Mouse (Mus musculus) E14TG2a.4 (cell line): Measurements from ENCODE around the gene Htra2.

ENCODE experiments used
- H3K27me3 ChIP-seq: 2 replicates; pipeline ENCODE4 v1.6.1; 2014; ENCODE audit warnings: low read length, control low read depth; ENCODE audit not compliant: insufficient read depth
- H3K36me3 ChIP-seq: 2 replicates; pipeline ENCODE4 v1.6.1; 2014; ENCODE audit warnings: low read length, control low read depth; ENCODE audit not compliant: insufficient read depth
- H3K4me1 ChIP-seq: replicated peaks from 2 replicates; pipeline ENCODE4 v1.6.1; 2014; ENCODE audit warnings: low read depth, low read length, control low read depth
- H3K4me3 ChIP-seq: replicated peaks from 2 replicates; pipeline ENCODE4 v1.5.1; 2014; ENCODE audit warnings: mild to moderate bottlenecking, low read length
- H3K9me3 ChIP-seq: 2 replicates; pipeline ENCODE4 v1.6.1; 2014; ENCODE audit warnings: low read length, control low read depth
- CTCF ChIP-seq: conservative IDR thresholded peaks from 2 replicates; pipeline ENCODE4 v1.5.1; 2014; ENCODE audit warnings: low read length
- NANOG ChIP-seq: IDR thresholded peaks from 2 replicates; pipeline ENCODE4 v1.6.1; 2014; ENCODE audit warnings: borderline replicate concordance, low read length, mixed read lengths
- POU5F1 ChIP-seq: IDR thresholded peaks from 2 replicates; pipeline ENCODE4 v1.6.1; 2014; ENCODE audit warnings: low read length, borderline replicate concordance

Gene Htra2

DNA sequence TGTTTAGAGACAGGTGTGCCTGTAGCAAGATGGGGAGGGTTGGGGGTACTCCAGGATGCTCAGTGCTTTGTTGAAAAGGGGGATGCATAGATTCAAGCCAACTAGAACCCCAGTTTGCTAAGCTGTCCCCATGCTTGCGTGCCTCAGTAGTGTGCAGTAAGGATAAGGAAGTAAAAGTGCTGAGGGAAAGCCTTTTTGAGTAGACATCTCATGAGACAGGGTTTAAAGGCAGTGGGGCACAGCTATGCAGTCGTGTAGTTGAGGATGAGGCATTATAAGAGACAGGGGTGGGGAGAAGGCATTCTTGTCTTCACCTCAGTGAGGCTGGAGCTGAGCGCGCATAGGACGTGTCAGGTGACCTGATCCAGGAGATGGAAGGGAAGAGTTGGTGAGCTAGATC, 14.5 kb downstream of the Htra2 start:
- Histone ChIP-seq H3K9me3 (no peaks in the 10 kb centered on the region), H3K27me3 (peaks cover 42% of the 10 kb centered on the region), H3K4me1 (peaks cover 32% of the 10 kb centered on the region), H3K36me3 (no peaks in the 10 kb centered on the region), H3K4me3 (no peak overlapping the region)
- TF ChIP-seq NANOG (no peak), POU5F1 (no peak), CTCF (no peak)

DNA sequence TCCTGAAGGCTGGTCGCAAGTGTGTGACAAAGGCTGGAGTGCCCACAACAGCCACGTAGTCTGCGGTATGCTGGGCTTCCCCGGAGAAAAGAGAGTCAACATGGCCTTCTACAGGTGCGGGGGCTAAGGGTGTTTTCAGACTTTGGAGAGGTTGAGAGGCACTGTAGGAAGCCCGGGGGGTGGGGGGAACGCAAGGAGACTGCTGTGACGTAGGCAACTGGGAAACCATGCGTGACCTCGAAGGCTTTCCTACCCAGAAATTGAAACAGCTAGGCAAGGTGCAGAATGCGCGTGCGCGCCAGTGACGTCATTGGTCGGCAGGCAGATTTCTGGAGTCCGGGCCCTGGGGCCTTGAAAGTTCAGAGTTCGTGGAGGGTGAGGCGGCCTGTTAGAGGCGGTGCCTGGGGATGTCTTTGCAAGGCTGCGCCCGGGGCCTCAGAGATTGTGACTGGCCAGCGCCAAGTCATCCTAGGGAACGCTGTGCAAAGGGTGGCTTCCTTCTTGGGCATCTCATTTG, 16.5 kb downstream of the Htra2 start:
- H3K9me3 ChIP-seq: no peaks in the 10 kb centered on the region
- peak overlapping the region; percentile 41; the same call in 1 of the 2 replicates for H3K4me3 ChIP-seq
- TF ChIP-seq POU5F1 (no peak), NANOG (no peak), CTCF (no peak)
- peaks cover 30% of the 10 kb centered on the region for H3K4me1 ChIP-seq
- peaks cover 52% of the 10 kb centered on the region for H3K27me3 ChIP-seq
- H3K36me3 ChIP-seq: no peaks in the 10 kb centered on the region

DNA sequence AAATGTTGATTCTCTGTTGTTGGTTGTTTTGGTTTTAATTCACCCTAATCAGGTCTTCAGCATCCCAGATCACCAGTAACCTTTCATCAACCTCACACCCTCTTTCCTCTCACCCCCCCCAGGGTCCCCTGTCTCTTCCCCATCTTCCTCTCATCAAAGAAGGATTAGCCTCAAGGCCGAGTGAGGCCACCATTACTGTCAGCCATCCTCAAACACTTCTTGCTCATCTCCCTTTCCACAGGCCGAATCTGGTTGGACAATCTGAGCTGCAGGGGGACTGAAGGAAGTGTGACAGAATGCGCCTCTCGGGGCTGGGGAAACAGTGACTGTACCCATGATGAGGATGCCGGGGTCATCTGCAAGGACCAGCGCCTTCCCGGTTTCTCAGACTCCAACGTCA, 17.9 kb downstream of the Htra2 start:
- TF ChIP-seq POU5F1: no peak
- no peak for TF ChIP-seq NANOG
- no peak for TF ChIP-seq CTCF
- H3K9me3 ChIP-seq: no peaks in the 10 kb centered on the region
- H3K27me3 ChIP-seq: peaks cover 64% of the 10 kb centered on the region
- peaks cover 30% of the 10 kb centered on the region for H3K4me1 ChIP-seq
- no peaks in the 10 kb centered on the region for H3K36me3 ChIP-seq
- H3K4me3 ChIP-seq: no peak overlapping the region

DNA sequence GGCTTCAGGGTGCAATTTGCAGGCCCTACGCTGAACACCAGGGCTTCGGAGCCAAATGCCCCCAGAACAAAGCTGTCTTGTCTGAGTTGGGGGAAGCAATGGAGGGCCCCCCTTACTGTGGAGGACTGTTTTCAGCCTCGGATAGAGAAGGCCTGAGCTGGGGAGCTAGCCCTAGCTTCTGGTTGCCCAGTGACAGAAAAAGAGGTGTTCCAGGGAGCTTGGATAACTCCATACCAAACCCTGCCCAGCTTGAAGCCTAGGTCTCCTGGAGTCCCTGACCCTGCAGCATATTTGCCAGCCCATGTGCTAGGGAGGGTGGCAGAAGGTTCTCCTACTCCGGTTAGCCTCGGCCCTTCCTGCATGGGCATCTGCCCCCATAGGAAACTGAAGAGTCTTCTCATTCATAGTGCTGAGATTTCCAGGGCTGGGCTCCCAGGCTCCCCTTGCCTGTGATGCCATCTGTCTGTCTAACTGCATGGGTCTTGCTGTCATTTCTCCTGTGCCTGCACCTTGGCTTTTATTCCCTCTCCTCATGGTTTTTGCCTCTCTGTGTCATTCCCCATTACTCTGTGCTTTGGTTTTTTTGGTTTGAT, 20.5 kb downstream of the Htra2 start:
- H3K4me1 ChIP-seq: peaks cover 56% of the 10 kb centered on the region
- peak overlapping the region; percentile 78; the same call in 1 of the 2 replicates for H3K4me3 ChIP-seq
- no peaks in the 10 kb centered on the region for H3K36me3 ChIP-seq
- H3K9me3 ChIP-seq: no peaks in the 10 kb centered on the region
- TF ChIP-seq POU5F1 (no peak), NANOG (no peak), CTCF (no peak)
- peaks cover 88% of the 10 kb centered on the region for H3K27me3 ChIP-seq

DNA sequence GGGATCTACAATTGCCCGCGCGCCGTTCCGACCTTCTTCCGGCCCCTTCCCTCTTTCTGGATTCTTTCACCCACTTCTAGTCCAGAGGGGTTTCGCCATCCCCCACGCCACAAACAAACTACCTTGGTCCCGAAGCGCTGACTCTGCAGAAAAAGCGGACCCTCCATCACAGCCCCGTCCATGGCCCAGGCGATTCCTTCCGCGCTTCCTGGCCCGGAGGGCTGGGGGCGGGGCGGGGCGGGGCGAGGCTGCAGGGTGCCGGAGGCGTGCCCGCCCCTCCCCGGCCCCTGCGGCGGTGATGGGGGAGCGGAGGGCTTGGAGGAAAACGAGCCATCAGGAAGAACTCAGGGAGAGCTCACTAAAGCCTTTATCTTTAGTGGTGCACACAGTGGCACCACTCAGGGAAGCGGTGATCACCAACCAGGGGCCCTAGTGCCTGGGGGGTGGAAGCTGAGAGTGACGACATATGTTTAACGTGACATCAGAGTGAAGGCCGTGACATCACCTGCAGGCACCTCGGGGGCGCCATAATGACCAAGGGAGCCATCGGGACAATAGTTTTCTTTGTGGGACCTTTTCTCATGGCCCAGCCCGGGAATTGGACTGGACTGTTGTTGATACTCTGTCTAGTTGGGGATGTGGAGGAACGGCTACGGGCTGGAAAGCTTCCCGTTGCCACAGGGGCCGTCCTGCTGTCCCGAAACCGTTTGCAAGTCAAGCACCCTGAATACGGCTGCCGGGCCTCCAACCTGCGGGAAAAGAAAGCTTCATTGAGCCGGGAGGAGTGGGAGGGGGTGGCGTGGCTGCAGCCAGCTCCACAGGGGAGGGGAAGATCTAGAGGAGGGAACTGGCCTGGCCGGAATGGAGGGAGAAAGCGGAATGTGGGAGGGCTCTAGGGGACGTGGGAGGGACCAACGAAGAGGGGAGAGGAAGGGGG, 21.6 kb downstream of the Htra2 start, which contains the start of the genes Dok1 and Loxl3:
Gene Dok1 (minus strand): TSS at position 223 of the 937 bp plus-strand sequence.
Gene Loxl3 (plus strand): TSS at position 925 of the 937 bp plus-strand sequence.
- H3K9me3 ChIP-seq: no peaks in the 10 kb centered on the region
- peak within 1 kb of the TSS; percentile 78 for H3K4me3 ChIP-seq
- TF ChIP-seq NANOG (no peak; the same call in 1 of the 2 replicates), POU5F1 (no peak), CTCF (no peak)
- peaks cover 97% of the 10 kb centered on the region for H3K27me3 ChIP-seq
- H3K4me1 ChIP-seq: peaks cover 53% of the 10 kb centered on the region
- no peaks in the 10 kb centered on the region for H3K36me3 ChIP-seq

DNA sequence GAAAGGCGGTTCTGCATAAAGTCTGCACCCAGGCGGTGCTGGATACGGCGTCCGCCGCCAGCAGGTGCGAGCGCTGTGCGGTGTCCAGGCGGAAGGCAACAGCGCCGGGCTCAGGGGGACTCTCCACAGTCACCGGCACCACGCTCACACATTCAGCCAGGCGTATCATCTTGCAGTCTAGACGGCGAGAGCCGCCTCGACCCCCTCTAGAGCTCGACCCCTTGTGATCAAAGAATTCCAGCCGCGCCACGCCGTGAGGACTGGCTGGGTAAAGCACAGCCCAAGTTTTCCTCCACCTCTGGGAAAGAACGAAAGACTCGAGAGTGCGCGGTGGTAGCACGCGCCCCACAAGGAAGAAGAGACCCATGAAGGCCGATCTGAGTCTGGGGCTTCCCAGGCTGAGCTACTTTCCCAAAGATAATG, 22.3 kb downstream of the Htra2 start:
- Histone ChIP-seq H3K36me3 (no peaks in the 10 kb centered on the region), H3K4me3 (peak overlapping the region; percentile 78), H3K4me1 (peaks cover 47% of the 10 kb centered on the region), H3K9me3 (no peaks in the 10 kb centered on the region), H3K27me3 (peaks cover 97% of the 10 kb centered on the region)
- TF ChIP-seq NANOG (no peak), CTCF (no peak), POU5F1 (no peak)

DNA sequence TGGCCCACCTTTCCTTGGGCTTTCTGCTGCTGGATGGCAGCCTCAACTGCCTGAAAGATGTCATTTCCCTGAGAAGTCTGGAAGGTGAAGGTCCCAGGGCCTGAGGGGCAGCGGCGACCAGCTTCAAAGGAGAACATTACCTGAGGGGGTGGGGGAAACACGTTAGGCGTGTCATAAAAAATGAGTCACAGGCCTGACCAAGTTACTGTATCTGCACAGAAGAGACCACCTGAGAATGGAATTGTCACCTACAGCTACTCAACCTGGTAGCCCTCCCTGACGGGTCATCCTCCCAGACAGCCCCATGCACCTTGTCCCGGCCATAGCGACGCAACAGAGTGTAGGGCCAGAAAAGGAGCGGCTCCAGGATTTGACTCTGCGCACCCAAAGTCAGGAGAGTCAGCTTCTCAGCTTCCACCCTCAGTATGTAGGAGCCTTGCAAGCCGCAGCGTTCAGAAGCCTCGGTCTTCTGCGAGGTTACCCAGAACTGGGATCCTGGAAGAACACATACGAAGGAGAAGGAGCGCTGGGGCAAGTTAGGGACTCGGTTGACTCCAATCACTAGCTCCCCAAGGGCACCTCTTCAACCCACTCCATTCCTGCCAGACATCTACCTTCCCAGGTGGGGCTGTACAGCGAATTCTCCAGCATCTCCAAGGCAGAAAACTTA, 23.0 kb downstream of the Htra2 start:
- Histone ChIP-seq H3K27me3 (peaks cover 96% of the 10 kb centered on the region), H3K36me3 (no peaks in the 10 kb centered on the region), H3K9me3 (no peaks in the 10 kb centered on the region), H3K4me1 (peaks cover 47% of the 10 kb centered on the region), H3K4me3 (peak overlapping the region; percentile 78)
- TF ChIP-seq POU5F1 (no peak), CTCF (no peak), NANOG (no peak)

DNA sequence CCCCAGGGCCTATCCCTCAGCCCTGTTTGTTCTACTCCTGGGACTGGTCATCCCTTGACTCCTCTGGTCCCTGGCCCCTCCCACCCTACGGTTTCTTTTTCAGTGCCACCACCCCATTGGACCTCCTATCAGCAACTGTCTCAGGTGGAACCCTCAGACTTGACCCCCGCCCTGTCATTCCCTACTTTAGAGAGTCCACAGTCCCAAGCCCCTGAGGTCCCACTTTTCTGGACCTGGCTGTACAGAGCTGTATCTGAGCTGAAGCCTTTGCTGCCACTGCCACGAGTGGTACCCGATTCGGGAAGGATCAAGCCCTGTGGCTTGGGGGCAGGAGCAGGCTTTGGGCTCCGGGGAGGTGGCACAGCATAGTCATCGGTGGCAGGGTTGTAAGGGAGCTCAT, 24.0 kb downstream of the Htra2 start:
- peaks cover 47% of the 10 kb centered on the region for H3K4me1 ChIP-seq
- H3K4me3 ChIP-seq: peak overlapping the region; percentile 78; the same call in 1 of the 2 replicates
- no peaks in the 10 kb centered on the region for H3K36me3 ChIP-seq
- peaks cover 96% of the 10 kb centered on the region for H3K27me3 ChIP-seq
- H3K9me3 ChIP-seq: no peaks in the 10 kb centered on the region
- TF ChIP-seq CTCF: no peak
- no peak for TF ChIP-seq NANOG
- no peak for TF ChIP-seq POU5F1
